Mouse (Mus musculus) cortical plate, adult 2 months (tissue): ENCODE results near the gene Igdcc4.

Source experiments
- CTCF ChIP-seq: fragments of 200-500 bp; IDR thresholded peaks from 2 replicates; pipeline ENCODE4 v1.5.1; 2011; ENCODE audit warnings: mild to moderate bottlenecking, control low read depth, low read length; ENCODE audit not compliant: insufficient read depth; ENCODE audit errors: extremely low read depth
- POLR2A ChIP-seq: fragments of 200-500 bp; IDR thresholded peaks from 2 replicates; pipeline ENCODE4 v1.6.1; 2011; ENCODE audit warnings: mild to moderate bottlenecking, low read length, control low read depth; ENCODE audit not compliant: insufficient read depth; ENCODE audit errors: extremely low read depth

- TF ChIP-seq CTCF, result no peak
- no peak for TF ChIP-seq POLR2A
Measured at GRCm38 (mm10) chr9:65101686-65102376, 545 bp downstream of the Igdcc4 start.
